Mouse (Mus musculus) limb, embryonic 10.5 days (tissue): Measurements from ENCODE around the gene Elf4. TPM values are rescaled to one million over a fixed set of nuclear protein-coding genes. Genes with fewer than 3 reads are reported as not detected.
A peak's percentile ranks its signal among the peaks of the same experiment; 100 is the strongest.

Source experiments
- DNase-seq: peaks from one replicate; pipeline ENCODE4 v3.0.0-alpha.2; 2017; ENCODE audit warnings: low spot score
- H3K27ac ChIP-seq: fragments of 300-500 bp; sonication (generic); 2 replicates; pipeline ENCODE4 v1.5.1; 2016; ENCODE audit warnings: mild to moderate bottlenecking
- H3K27me3 ChIP-seq: fragments of 300-500 bp; sonication (generic); 2 replicates; pipeline ENCODE4 v1.6.1; 2016; ENCODE audit warnings: low read depth, mild to moderate bottlenecking; ENCODE audit not compliant: poor library complexity, severe bottlenecking
- H3K36me3 ChIP-seq: fragments of 300-500 bp; sonication (generic); 2 replicates; pipeline ENCODE4 v1.6.1; 2016; ENCODE audit warnings: mild to moderate bottlenecking, moderate library complexity
- H3K4me1 ChIP-seq: fragments of 300-500 bp; sonication (generic); 2 replicates; pipeline ENCODE4 v1.6.1; 2016
- H3K4me3 ChIP-seq: fragments of 300-500 bp; sonication (generic); 2 replicates; pipeline ENCODE4 v1.5.1; 2016; ENCODE audit warnings: mild to moderate bottlenecking, moderate library complexity
- H3K9me3 ChIP-seq: fragments of 300-500 bp; sonication (generic); replicated peaks from 2 replicates; pipeline ENCODE4 v1.6.1; 2016; ENCODE audit warnings: mild to moderate bottlenecking
- WGBS: fragments of 180-500 bp; shearing (Covaris S2); methylation state at CpG from one replicate; pipeline ENCODE4 v1.1.7; 2016; 5-methylcytosine and 5-hydroxymethylcytosine counted together
- polyA plus RNA-seq: library from polyadenylated mRNA; unstranded; fragments of >200 nt; fragmentation: Nextera tagmentation; extraction: Ambion mirVana; gene quantifications from 2 replicates; pipeline ENCODE4 v1.2.1, GENCODE M21; 2016

Elf4 gene
- polyA plus RNA-seq, 1 experiment from 2014 or later, result 1.9 TPM

- H3K9me3 ChIP-seq, result no peaks in the 10 kb centered on the region
- peak overlapping the region; percentile 53; the same call in 1 of the 2 replicates for H3K27ac ChIP-seq
- 0 out of 2 replicates have a peak, but pooled peaks cover 15% of the 10 kb centered on the region for H3K27me3 ChIP-seq
- peaks cover 17% of the 10 kb centered on the region for H3K36me3 ChIP-seq
- 4% methylated on average over 36 of the region's 36 CpGs for whole genome bisulfite sequencing
- peaks cover 7% of the 10 kb centered on the region; the same call in 1 of the 2 replicates for H3K4me1 ChIP-seq
- H3K4me3 ChIP-seq, result peak overlapping the region; percentile 52
- DNase-seq, result peak; percentile 91
Observed at GRCm38 (mm10) chrX:48409611-48410387, 53.1 kb downstream of the Elf4 start.

GRCm38 (mm10) chrX:48405141-48405540 lies 57.8 kb downstream of the Elf4 start:
- peak; percentile 37 for DNase-seq
- Histone ChIP-seq H3K36me3 (peaks cover 62% of the 10 kb centered on the region), H3K27me3 (0 out of 2 replicates have a peak, but pooled peaks cover 4% of the 10 kb centered on the region), H3K27ac (peak overlapping the region; percentile 20; the same call in 1 of the 2 replicates), H3K4me1 (peaks cover 7% of the 10 kb centered on the region; the same call in 1 of the 2 replicates), H3K4me3 (no peak overlapping the region), H3K9me3 (no peaks in the 10 kb centered on the region)
- WGBS, result 14% methylated on average over 3 of the region's 3 CpGs

DNA sequence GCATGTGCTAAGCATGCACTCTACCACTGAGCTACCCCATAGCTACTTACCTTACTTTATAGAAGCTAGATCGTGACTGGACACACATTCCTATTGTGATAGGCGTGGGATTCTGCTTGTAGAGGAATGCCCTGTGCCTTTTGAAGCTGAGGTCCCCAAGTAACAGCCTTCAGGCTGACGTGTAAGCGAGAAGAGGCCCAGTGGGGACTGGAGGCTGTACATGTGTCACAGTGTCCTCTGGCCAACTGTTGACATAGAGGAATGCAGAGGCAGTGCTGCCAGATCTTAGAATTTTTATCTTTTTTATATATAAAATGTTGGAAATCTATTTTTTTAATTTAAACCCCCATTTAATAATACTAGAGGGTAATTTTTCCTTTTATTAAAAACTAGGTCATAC lies 62.9 kb downstream of the Elf4 start:
- 87% methylated on average over 4 of the region's 4 CpGs for WGBS
- no peaks in the 10 kb centered on the region for H3K27me3 ChIP-seq
- no peak for DNase-seq
- peaks cover under 1% of the 10 kb centered on the region; the same call in 1 of the 2 replicates for H3K4me1 ChIP-seq
- peaks cover 78% of the 10 kb centered on the region for H3K36me3 ChIP-seq
- no peaks in the 10 kb centered on the region for H3K9me3 ChIP-seq
- no peak overlapping the region for H3K4me3 ChIP-seq
- H3K27ac ChIP-seq, result no peak overlapping the region

DNA sequence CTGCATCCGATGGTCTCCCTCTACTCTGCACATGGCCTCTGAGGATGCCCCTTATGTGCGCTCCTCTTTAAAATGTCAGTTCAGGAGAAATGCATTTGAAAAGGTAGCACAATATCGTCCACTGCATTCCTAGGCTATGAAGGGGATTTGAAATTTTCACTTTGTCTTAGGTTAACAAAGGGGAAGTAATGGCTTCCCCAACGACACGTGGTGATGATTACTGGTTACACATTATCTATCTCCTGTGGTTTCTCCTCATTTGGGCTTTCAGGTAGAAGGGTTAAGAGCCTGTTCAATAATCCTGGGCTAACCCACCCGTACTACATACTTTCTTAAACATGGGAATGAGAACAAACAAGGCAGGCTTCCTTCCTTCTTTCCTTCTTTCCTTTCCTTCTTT lies 73.6 kb downstream of the Elf4 start:
- no peak overlapping the region for H3K4me3 ChIP-seq
- WGBS, result 90% methylated on average over 6 of the region's 6 CpGs
- no peak overlapping the region for H3K27ac ChIP-seq
- no peaks in the 10 kb centered on the region for H3K9me3 ChIP-seq
- no peak for DNase-seq
- peaks cover 92% of the 10 kb centered on the region for H3K36me3 ChIP-seq
- no peaks in the 10 kb centered on the region for H3K4me1 ChIP-seq
- 0 out of 2 replicates have a peak, but pooled peaks cover 4% of the 10 kb centered on the region for H3K27me3 ChIP-seq

DNA sequence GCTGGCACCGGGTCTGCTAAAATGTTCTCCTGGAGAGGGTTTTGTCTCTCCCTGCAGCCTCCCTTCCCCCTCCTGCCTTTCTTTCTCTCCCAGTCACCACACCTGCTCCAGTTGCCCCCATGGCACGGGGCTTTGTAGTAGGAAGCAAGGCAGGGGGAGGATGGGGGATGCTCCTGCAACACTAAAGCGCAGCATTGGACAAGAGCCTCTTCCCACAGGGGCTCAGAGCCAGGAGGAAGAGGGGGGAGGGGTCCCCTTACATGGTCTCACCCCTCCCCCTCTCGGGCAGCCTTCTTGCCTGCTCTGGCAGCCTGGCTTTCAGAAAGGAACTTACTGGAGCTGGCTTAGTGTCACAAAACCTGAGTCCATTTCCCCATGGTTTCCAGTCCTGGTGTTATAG lies 77.0 kb downstream of the Elf4 start:
- no peaks in the 10 kb centered on the region for H3K4me1 ChIP-seq
- no peaks in the 10 kb centered on the region for H3K9me3 ChIP-seq
- H3K27me3 ChIP-seq, result 0 out of 2 replicates have a peak, but pooled peaks cover 4% of the 10 kb centered on the region
- H3K27ac ChIP-seq, result no peak overlapping the region
- no peak overlapping the region for H3K4me3 ChIP-seq
- H3K36me3 ChIP-seq, result peaks cover 81% of the 10 kb centered on the region
- WGBS, result 68% methylated on average over 4 of the region's 4 CpGs
- no peak for DNase-seq

DNA sequence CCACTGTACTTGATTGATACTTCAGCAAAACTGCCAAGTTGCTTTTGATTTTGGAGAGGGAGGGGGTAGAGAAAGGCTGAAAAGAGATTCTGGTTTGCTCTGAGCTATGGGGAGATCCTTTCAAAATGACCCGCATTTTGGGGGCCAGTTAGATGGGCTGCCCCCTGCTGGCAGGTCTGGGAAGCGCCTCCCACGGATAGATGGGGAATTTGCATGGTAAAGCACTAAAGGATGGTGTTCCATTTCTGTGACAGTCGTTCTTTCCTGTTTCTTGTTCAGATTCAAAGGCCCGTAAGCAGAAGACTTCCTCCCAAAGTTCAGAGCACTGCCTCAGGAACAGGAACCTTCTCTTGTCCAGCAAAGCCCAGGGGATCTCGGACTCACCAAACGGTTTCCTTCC lies 79.3 kb downstream of the Elf4 start:
- 0 out of 2 replicates have a peak, but pooled peaks cover 4% of the 10 kb centered on the region for H3K27me3 ChIP-seq
- H3K4me3 ChIP-seq, result no peak overlapping the region
- H3K4me1 ChIP-seq, result no peaks in the 10 kb centered on the region
- H3K36me3 ChIP-seq, result peaks cover 71% of the 10 kb centered on the region
- WGBS, result 48% methylated on average over 7 of the region's 7 CpGs
- no peaks in the 10 kb centered on the region for H3K9me3 ChIP-seq
- H3K27ac ChIP-seq, result no peak overlapping the region
- DNase-seq, result peak; percentile 67

GRCm38 (mm10) chrX:48367841-48368240 lies 95.1 kb downstream of the Elf4 start:
- WGBS, result 90% methylated on average over 9 of the region's 9 CpGs
- peaks cover 14% of the 10 kb centered on the region for H3K27me3 ChIP-seq
- peaks cover 6% of the 10 kb centered on the region; the same call in 1 of the 2 replicates for H3K4me1 ChIP-seq
- no peaks in the 10 kb centered on the region for H3K9me3 ChIP-seq
- H3K36me3 ChIP-seq, result peaks cover 61% of the 10 kb centered on the region
- no peak overlapping the region for H3K4me3 ChIP-seq
- DNase-seq, result no peak
- H3K27ac ChIP-seq, result no peak overlapping the region

- 0 out of 2 replicates have a peak overlapping the region, but pooled peaks have one; percentile 9 for H3K27ac ChIP-seq
- peaks cover 14% of the 10 kb centered on the region for H3K27me3 ChIP-seq
- 46% methylated on average over 15 of the region's 15 CpGs for WGBS
- no peak overlapping the region for H3K4me3 ChIP-seq
- no peaks in the 10 kb centered on the region for H3K9me3 ChIP-seq
- DNase-seq, result no peak
- H3K4me1 ChIP-seq, result peaks cover 6% of the 10 kb centered on the region; the same call in 1 of the 2 replicates
- peaks cover 53% of the 10 kb centered on the region for H3K36me3 ChIP-seq
Observed at GRCm38 (mm10) chrX:48365836-48366577, 96.9 kb downstream of the Elf4 start.

Other genes starting within 250 kb of the Elf4 start
- 22.5 and 22.9 TPM in 2 replicates for gene Utp14a, start 206.3 kb downstream of the Elf4 start, polyA plus RNA-seq
- 3.9 and 4.4 TPM in 2 replicates for gene Bcorl1, start 121.8 kb downstream of the Elf4 start, polyA plus RNA-seq
- 85.5 and 93.5 TPM in 2 replicates for gene Aifm1, start 50.4 kb upstream of the Elf4 start, polyA plus RNA-seq
- gene Rab33a, start 56.2 kb upstream of the Elf4 start, polyA plus RNA-seq, result 2.5 and 3.2 TPM in 2 replicates
- 18.9 and 21.2 TPM in 2 replicates for gene Zfp280c, start 131.4 kb upstream of the Elf4 start, polyA plus RNA-seq
- 16.2 and 18.1 TPM in 2 replicates for gene Slc25a14, start 160.3 kb upstream of the Elf4 start, polyA plus RNA-seq
- not detected in 2 replicates for gene Gpr119, start 211.3 kb upstream of the Elf4 start, polyA plus RNA-seq
- 23.6 and 30.7 TPM in 2 replicates for gene Rbmx2, start 231.9 kb upstream of the Elf4 start, polyA plus RNA-seq